Mouse (Mus musculus): ENCODE measurements around the gene Ublcp1. TPM values are rescaled to one million over a fixed set of nuclear protein-coding genes. Genes with fewer than 3 reads are reported as not detected.
"Not testable (repeated sequence)": the region's sequence is repeated elsewhere in the genome, so short reads cannot be mapped to it uniquely, and the experiment has no call there.

The Ublcp1 gene
- total RNA-seq, 2 experiments from 2014 or later, result 20.8 to 25.9 TPM

DNA sequence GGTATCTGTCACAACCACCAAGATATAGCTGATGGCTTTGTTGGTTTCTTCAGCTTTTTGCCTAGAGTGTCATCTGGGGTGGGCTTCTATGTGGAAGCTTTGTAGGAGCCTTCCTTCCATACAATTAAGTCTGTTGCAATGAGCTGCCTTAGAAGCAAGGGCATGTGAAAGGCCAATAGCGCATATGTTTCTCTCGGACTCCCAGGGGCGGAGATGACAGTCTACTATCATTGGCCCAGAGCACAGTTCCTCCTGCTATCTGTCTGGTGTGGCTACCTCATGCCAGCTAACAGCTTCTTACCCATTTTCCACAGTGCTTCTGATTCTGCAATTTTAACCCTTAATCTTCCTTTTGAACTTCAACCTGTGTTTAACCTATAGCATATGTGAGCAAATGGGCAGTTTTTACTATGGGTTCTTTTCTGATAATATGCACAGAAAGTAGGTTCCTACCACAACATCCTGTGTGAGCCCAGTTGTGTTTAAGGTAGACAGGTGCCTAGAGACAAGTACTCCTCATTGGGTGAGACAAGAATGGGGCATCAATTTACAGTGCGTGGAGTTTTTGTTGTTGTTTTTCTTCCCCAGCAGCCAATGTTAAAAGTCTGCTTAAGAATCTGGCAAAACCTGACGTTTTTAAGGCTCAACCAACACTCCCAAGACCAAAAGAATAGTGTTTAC lies 24.5 kb upstream of the Ublcp1 start:
- DNase-seq (ENCODE audit: low spot score in 2 of 2), result no peak

DNA sequence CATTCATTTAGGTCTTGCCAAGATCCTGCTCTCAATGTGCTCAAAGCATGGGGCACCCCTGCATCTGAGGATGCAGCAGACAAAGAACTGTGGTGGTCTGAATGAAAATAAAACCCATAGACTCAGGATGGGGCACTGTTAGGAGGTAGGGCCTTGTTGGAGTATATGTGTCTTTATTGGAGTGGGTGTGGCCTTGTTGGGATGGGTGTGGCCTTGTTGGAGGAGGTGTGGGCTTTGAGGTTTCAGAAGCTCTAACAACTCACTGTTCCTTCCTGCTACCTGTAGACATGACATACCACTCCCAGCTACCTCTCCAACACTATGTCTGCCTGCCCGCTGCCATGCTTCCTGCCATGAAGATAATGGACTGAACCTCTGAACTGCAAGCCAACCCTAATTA lies 18.8 kb upstream of the Ublcp1 start:
- DNase-seq (ENCODE audit: low spot score in 2 of 2), result no peak

DNA sequence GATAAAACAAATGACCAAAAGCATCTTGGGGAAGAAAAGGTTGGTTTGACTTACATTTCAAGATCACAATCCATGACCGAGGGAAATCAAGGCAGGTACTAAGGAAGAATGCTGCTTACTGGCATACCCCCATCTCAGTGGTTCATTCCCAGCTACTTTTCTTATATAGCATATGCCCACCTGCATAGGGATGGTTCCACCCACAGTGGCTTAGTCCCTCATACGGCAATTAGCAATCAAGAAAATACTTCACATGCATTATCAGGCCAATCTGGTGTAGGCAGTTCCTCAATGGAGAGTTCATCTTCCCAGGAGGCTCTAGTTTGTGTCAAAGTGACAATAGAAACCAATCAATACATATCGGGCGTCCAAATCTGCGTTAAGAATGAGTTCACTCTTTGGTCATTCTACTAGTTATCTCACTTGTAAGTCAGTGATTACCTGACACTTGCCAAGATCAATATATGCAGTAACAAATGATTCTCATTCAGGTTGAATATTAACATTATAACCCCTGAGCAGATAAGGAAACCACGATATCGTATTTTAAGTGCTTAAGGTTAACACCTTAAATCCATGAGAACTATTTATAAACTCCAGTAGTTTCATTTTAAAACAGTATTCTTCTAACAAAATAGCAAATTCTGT lies 14.9 kb upstream of the Ublcp1 start:
- DNase-seq (ENCODE audit: low spot score in 2 of 2), result no peak

DNA sequence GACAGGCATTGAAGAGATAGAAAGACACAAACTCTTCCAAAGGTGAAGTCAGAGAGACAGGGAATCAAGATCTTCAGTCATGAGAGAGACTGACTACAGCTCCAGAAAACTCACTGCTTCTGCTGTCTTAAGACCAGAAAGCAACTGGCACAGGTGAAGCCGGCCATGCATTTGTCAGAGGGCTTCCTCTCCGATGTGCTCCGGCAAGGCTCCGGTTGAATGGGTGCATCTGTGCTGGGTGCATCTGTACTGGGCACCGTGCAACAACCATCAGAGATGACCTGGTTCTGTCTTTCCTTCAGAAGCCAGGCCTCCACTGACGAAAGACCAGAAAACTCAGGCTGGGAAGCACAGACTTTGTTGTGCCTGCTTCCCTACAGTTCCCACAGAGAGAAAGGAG lies 9.9 kb upstream of the Ublcp1 start:
- no peak for DNase-seq (ENCODE audit: low spot score in 2 of 2)

DNA sequence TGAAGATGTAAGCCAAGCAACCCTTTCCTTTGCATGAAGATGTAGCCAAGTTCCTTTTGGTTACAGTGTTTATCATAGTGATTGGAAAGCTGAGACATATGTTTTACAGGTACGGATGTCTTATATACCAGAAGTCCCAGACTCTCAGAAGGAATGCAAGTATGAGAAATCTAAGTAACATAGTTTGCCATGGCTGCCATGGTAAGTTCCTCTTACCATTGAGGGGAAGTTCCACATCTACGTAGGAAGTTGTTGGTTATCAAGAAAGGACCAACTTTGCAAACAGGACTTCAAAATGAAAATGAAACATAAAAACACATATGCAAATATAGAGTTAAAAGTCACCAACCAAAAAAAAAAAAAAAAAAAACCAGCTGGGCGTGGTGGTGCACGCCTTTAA lies 8.1 kb upstream of the Ublcp1 start:
- no peak for DNase-seq (ENCODE audit: low spot score in 2 of 2)

DNA sequence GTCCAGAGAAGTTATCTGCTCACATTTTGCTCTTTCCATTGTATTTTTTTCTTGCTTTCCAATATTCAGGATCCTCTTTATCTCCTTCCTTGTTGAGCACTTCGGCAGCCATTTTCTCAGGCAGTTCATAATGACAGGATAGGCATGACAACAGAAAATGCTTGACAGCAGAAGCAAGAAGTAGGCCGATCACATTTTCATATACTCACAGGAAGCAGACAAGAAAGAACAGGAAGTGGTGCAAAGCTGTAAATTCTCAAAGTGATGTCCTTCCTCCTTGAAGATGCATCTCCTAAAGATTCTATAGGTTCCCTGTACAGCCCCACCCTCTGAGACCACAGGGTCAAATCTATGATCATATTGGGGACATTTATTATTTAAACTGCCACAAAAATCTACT lies 6.1 kb upstream of the Ublcp1 start:
- DNase-seq (ENCODE audit: low spot score in 2 of 2), result no peak

DNA sequence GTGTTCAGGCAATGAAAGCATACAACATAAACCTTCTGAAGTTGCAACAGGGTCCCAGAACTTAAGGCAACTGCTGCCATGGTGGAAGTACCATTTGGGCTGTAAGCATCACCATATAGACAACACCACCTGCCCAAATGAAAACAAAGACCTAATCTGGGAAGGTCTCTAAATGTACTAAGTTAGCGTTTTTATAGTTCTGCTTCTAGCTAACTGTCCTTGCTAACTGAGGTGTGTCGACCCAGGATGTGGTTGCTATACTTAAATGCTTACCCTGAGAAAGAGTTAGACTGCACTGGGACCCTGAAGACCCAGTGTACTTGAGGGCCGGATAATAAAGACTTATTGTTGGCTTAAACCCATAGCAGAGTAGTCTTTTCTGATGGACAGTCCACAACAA lies 5.2 kb upstream of the Ublcp1 start:
- DNase-seq (ENCODE audit: low spot score in 2 of 2), result no peak

DNA sequence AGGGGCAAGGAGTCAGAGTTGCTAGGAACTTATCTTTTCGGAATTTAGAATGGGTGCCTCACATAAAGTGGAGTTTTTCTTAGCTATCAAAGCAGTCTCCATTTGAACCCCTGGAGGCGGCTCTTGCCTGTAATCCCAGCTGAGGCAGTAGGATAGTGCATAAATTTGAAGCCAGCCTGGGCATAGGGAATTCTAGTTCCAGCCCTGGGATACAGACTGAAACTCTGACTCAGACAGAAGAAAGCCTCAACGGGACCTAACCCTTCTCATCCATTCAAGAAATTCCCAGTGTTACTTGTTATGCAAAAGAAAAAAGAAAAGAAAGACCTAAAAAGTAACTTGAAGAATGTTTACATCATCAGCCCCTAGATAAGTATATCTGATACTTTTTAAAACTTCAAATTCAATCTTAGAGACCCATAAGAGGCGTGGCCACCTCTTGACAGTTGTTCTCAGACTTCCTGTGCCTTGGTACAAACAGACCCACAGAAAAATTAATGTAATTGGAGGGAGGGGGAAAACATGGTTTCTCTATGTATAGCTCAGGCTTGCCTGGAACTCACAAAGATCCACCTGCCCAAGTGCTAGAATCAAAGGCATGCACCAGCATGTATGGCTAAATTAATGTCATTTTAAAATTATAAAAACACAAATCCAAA lies 1.2 kb upstream of the Ublcp1 start:
- no peak for DNase-seq (ENCODE audit: low spot score in 2 of 2)

DNA sequence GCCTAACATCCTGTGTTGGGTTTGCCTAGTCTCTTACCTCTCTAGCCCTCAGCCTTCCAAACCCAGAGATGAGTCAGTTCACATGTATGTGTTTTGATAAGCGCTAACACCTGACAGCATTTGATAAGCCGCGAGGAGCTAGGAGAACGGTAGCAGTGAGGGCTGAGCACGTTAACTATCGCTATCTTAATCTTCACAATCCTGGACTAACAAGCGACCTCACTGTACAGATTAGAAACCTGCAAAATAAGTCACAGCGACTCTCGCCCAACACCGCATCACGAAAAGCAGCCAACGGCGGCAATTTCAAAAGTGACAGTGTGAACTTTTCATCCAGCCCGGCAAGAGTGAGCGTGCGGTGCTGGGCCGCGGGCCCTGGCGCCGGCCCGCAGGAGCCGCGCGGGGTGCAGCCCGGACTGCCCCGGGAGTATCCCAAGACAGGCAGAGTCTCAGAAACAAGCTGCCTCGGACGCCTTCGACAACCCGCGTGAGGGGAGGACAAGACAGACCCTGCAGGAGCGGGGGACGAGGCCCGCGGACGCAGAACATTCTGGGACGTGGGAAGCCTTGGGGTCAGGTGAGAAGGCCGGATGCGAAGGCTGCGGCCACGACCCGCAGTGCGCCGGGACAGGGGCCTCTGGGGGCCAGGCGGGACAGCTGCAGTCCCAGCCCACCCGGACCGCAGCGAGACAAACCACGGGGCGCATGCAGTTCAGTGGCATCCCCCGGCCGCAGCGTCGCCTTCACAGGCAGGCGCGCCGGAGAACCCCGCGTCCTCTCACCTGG lies 459 bp downstream of the Ublcp1 start:
- no peak for DNase-seq (ENCODE audit: low spot score in 2 of 2)

DNA sequence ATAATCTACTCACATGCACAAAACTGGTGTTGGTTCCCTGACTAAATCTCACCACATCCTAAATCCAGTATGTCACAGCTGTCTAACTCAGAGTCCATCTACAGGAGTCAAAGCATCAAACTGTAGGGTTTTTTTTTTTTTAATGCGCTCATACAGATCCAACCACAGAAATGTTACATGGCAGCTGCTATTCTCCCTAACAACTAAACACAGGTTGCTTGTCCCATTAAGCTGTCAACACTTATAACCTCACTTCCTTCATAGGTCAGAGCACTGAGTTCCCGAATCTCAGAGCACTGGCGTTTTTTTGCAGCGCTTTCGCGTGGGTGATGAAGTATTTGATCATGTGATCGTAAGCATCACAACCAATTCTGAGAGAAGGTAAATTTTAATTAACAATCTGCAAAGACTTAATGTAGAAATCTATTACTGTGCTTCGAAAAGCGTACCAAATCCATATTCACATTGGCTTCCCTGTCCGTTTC lies 1.9 kb downstream of the Ublcp1 start:
- DNase-seq (ENCODE audit: low spot score in 2 of 2), result no peak

DNA sequence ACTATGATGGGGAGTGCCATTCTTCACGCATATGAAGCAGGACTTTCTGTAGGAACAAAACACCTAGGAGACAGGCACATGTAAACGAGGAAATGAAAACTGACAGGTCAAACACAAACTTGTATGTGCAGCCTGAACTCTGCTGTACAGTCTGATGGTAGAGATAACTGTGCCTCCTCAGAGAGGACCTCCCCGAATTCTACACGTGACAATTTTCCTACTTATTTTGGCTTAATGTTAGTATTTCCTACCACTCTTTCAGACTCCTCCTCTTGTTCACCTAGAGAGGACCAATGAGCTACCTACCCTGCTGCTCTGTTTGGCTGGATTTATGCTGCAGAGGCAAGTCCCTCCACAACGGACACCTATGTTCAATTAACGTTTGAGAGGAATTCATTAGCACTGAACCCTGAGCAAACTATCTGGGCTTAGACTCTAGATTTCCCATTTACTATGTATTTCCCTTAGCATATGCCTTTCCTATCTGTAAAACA lies 3.3 kb downstream of the Ublcp1 start:
- no peak for DNase-seq (ENCODE audit: low spot score in 2 of 2)

DNA sequence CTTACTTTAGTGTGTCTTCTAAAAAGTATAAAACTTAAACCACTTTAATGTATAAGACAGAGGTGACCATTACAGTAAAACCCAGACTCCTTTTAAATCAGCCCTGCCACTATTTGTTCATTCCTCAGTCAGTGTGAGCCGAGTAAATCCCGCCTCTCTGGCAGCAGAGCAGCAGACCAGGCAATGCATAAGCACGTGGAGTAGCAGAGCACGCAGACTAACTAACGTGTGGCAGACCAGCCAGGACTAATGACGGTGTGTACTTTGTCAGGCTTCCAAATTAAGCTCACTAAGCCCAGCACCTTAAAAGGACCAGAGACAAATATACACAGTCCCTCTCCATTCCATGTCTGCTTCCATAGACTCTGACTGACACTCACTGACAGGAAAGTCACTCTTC lies 8.8 kb downstream of the Ublcp1 start:
- DNase-seq (ENCODE audit: low spot score in 2 of 2), result no peak

DNA sequence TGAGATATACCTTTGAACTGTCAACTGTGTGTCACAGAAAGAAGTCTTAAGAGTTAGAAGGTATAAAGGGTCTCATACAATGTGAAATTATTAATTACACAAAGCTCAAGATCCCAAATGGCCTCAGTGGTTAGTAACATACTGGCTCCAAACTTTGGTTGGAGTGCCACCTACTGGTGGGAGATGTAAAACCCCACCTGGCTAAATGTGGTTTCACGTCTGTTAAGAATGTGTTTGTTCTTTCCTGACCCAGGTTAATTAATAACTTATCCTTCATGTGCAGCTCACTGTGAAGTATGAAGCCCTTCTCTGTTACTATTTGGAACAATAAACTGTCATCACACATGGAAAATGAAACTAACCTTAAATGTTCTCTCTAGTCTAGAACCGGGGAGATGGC lies 16.9 kb downstream of the Ublcp1 start:
- DNase-seq (ENCODE audit: low spot score in 2 of 2), result peak in 1 of 2 experiments; percentile 22

DNA sequence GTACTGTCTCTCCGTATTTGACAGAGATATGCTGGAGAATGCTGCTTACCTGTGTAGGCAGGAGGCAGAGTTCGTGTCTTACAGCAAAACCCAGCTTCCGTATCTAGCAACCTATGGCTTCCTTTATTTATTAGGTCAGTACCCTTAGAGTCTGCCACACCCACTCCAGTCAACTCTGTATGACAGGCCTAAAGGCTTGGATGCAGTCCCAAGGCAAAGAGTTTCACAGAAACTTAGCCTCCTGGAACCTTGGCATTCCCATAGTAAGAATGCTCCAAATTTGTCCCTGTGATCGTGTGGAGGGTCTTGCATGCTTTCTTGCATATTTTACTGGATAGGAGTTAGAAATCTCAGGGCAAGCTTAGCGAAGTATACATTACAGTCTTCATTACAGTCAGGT lies 18.3 kb downstream of the Ublcp1 start:
- not testable (repeated sequence) for DNase-seq (ENCODE audit: low spot score in 2 of 2)

DNA sequence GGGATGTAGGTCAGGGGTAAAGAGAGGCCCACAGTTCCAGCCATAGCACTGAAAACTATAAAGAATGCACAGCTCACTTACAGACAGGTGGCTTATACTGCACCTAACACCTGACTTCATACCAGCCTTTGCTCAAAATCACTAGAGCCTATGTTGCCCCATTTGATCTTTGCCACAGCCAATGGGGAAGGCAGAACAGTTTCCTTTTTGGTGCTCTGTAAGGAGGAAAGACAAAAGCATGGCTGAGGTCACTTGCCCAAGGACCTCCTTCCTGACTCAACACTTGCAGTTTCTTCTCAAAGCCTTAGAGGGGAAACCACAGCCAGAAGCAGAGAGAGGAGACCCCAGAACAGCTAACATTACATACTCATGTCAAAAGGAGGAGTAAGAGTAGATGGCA lies 19.3 kb downstream of the Ublcp1 start:
- DNase-seq (ENCODE audit: low spot score in 2 of 2), result no peak

DNA sequence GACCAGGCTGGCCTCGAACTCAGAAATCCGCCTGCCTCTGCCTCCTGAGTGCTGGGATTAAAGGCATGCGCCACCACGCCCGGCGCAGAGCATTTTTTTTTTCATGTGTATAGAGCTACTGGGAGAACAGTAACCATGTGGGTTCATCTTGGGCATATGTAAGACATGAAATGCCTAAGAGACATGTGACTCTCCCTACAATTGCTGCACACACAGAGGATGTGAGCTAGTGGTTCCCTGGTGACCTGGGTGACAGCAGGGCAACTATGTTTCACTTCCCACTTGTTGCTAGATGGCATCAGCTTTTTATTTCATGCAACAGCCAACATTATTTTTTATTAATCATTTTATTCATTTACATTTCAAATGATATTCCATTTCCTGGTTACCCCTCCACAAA lies 32.5 kb downstream of the Ublcp1 start:
- DNase-seq (ENCODE audit: low spot score in 2 of 2), result no peak

DNA sequence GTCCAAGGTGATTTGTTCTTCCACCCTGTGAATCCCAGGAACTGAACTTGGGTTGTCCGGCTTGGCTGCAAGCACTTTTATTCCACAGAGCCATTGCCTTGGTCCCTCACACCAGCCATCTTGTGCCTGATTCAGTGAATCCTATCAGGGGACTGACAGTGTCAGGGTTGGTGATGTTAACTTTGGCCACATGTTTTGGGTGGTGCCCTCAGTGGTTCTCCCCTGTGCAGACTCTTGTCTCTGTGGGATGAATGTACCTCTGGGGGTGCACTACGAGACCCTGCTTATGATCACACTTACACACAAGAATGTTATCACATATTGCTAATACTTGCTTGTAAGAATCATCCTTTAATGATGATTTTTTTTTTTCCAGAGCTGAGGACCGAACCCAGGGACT lies 40.3 kb downstream of the Ublcp1 start:
- no peak for DNase-seq (ENCODE audit: low spot score in 2 of 2)

DNA sequence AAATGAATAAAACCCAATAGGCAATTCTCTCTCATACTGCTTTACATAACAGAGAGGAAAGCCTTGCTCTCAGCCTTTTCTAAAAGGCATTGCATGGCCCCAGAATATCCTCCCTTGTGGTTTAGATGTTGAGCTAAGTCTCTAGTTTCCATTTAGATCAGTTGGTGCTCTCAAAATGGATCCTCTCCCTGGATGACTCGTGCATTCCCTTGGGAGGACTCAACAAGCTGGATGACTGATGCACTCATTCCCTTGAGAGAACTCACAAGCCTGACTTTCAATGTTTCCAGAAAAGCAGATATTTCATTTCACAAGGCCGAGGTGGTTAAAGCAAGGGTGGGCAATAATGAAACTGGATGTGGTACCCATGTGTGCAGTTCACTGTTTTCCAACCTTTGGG lies 42.3 kb downstream of the Ublcp1 start:
- no peak for DNase-seq (ENCODE audit: low spot score in 2 of 2)

DNA sequence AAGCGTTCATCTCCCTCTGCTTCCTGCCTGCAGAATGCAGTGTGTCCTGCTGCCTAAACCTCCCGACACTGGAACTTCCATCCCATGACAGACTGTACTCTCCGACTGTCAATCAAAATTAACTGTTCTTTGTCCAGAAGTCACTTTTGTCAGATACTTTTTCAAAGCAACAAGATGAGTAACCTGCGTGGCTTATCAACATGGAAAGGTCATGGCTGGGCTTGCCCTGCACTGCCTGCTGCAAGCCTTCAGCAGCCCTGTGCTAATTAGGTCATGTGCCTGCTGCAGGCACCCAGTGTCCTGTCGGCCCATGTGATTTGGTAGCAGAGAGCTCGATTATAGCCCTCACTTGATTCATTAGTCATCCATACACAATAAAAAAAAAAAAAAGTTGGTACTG lies 44.7 kb downstream of the Ublcp1 start:
- DNase-seq (ENCODE audit: low spot score in 2 of 2), result no peak

DNA sequence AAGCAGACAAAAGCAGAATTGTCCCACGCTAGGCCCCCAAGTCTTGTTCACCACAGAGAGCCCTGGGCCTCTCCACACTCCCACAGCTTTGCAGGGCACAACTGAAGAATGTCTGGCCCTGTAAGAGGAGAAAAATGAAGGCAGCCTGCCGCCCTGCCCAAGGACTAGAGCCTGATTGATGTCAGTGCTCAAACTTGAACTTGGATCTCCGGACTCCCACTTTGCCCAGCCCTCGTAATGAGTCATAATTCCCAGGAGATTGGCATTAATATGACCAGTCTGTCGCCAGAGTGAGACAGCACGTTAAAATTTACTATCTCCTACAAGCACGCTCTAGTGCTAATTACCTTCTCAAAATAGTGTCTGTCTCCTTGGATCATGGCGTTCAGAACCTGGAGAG lies 45.3 kb downstream of the Ublcp1 start:
- DNase-seq (ENCODE audit: low spot score in 2 of 2), result no peak

DNA sequence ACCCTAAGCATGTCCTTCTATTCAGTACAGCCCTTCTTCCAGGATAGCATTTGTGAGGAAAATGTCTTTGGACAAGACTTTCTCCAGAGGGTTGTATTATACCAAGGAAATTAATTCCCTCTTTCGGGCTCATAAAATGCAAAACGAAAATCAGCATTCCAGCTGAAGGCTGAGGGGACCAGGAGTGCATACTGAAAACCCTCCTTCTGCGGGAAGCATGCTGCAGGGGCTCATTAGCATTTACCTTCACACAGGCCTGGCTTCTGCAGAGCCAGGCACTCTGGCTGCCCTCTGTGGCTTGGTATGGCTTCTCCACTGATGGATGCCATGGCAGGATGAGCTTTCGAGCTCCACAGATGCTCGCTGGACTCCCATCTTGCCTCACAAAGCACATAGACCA lies 46.3 kb downstream of the Ublcp1 start:
- no peak for DNase-seq (ENCODE audit: low spot score in 2 of 2)

DNA sequence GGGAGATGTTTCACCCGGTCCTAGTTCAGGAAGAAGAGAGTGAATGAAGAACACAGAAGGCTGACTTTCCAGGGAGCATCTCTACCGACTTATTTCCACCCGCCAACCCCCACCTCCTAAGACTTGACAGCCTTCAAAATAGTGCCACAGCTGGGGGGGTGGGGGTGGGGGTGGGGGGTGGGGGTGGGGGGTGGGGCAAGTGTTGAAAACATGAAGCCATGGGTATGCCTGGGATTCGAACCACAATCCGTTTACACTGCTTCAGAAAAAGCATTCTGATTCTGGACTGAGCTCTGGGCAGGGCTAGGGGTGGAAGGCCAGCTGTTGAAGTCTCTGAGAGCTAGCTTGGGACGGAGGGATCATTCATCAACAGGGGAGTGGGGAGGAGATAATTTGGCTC lies 47.0 kb downstream of the Ublcp1 start:
- DNase-seq (ENCODE audit: low spot score in 2 of 2), result no peak
